Mouse (Mus musculus): ENCODE measurements around the gene Vps36. TPM values are rescaled to one million over a fixed set of nuclear protein-coding genes. Genes with fewer than 3 reads are reported as not detected.

Gene Vps36
- polyA plus RNA-seq, 2 experiments = 21.6 to 33.3 TPM

GRCm38 (mm10) chr8:22245663-22246062 lies 53.1 kb downstream of the Vps36 start:
- Histone ChIP-seq H3K36me3 (ENCODE audit: control insufficient read depth, insufficient read depth, low read length) (no peaks in the 10 kb centered on the region; the same call in 1 of the 2 replicates), H3K9ac (ENCODE audit: low read depth, low read length, severe bottlenecking) (no peak overlapping the region), H3K4me2 (replicated peaks; ENCODE audit: low read depth, low read length, severe bottlenecking) (no peak overlapping the region), H3K9me3 (ENCODE audit: control insufficient read depth, low read length) (no peaks in the 10 kb centered on the region), H3K4me3 (replicated peaks; ENCODE audit: low read length) (no peak overlapping the region), H3K4me1 (ENCODE audit: control insufficient read depth, insufficient read depth, low read length) (no peaks in the 10 kb centered on the region), H3K27ac (replicated peaks; ENCODE audit: low read depth, low read length) (no peak overlapping the region), H3K27me3 (ENCODE audit: control insufficient read depth, insufficient read depth, low read length) (no peaks in the 10 kb centered on the region)
- TF ChIP-seq POLR2A (IDR thresholded peaks at IDR 0.05; ENCODE audit: borderline replicate concordance, extremely low read depth, insufficient read depth, insufficient read length) = no peak
- no peak for DNase-seq (ENCODE audit: low spot score)
- WGBS = 70% methylated on average over 1 of the region's 1 CpGs
- no peak for ATAC-seq (ENCODE audit: low FRiP score, low read depth)

GRCm38 (mm10) chr8:22247956-22248355 lies 55.3 kb downstream of the Vps36 start:
- H3K27ac ChIP-seq (replicated peaks; ENCODE audit: low read depth, low read length) = no peak overlapping the region
- no peaks in the 10 kb centered on the region; the same call in 1 of the 2 replicates for H3K36me3 ChIP-seq (ENCODE audit: control insufficient read depth, insufficient read depth, low read length)
- no peak overlapping the region for H3K4me3 ChIP-seq (replicated peaks; ENCODE audit: low read length)
- H3K4me2 ChIP-seq (replicated peaks; ENCODE audit: low read depth, low read length, severe bottlenecking) = no peak overlapping the region
- DNase-seq (ENCODE audit: low spot score) (no peak), ATAC-seq (ENCODE audit: low FRiP score, low read depth) (no peak)
- no peaks in the 10 kb centered on the region for H3K4me1 ChIP-seq (ENCODE audit: control insufficient read depth, insufficient read depth, low read length)
- no peak for TF ChIP-seq POLR2A (IDR thresholded peaks at IDR 0.05; ENCODE audit: borderline replicate concordance, extremely low read depth, insufficient read depth, insufficient read length)
- 73% methylated on average over 12 of the region's 12 CpGs for whole genome bisulfite sequencing
- no peak overlapping the region for H3K9ac ChIP-seq (ENCODE audit: low read depth, low read length, severe bottlenecking)
- H3K27me3 ChIP-seq (ENCODE audit: control insufficient read depth, insufficient read depth, low read length) = no peaks in the 10 kb centered on the region
- no peaks in the 10 kb centered on the region for H3K9me3 ChIP-seq (ENCODE audit: control insufficient read depth, low read length)

GRCm38 (mm10) chr8:22249080-22249479 lies 56.5 kb downstream of the Vps36 start:
- 78% methylated on average over 9 of the region's 9 CpGs for WGBS
- DNase-seq (ENCODE audit: low spot score) (no peak), ATAC-seq (ENCODE audit: low FRiP score, low read depth) (no peak)
- no peak for TF ChIP-seq POLR2A (IDR thresholded peaks at IDR 0.05; ENCODE audit: borderline replicate concordance, extremely low read depth, insufficient read depth, insufficient read length)
- no peaks in the 10 kb centered on the region for H3K36me3 ChIP-seq (ENCODE audit: control insufficient read depth, insufficient read depth, low read length)
- no peak overlapping the region for H3K4me3 ChIP-seq (replicated peaks; ENCODE audit: low read length)
- H3K4me2 ChIP-seq (replicated peaks; ENCODE audit: low read depth, low read length, severe bottlenecking) = no peak overlapping the region
- no peak overlapping the region for H3K9ac ChIP-seq (ENCODE audit: low read depth, low read length, severe bottlenecking)
- H3K4me1 ChIP-seq (ENCODE audit: control insufficient read depth, insufficient read depth, low read length) = no peaks in the 10 kb centered on the region
- no peaks in the 10 kb centered on the region for H3K27me3 ChIP-seq (ENCODE audit: control insufficient read depth, insufficient read depth, low read length)
- no peak overlapping the region for H3K27ac ChIP-seq (replicated peaks; ENCODE audit: low read depth, low read length)
- H3K9me3 ChIP-seq (ENCODE audit: control insufficient read depth, low read length) = no peaks in the 10 kb centered on the region

GRCm38 (mm10) chr8:22258946-22259450 lies 66.4 kb downstream of the Vps36 start:
- Histone ChIP-seq H3K27me3 (ENCODE audit: control insufficient read depth, insufficient read depth, low read length) (no peaks in the 10 kb centered on the region), H3K4me3 (replicated peaks; ENCODE audit: low read length) (no peak overlapping the region), H3K4me2 (replicated peaks; ENCODE audit: low read depth, low read length, severe bottlenecking) (no peak overlapping the region), H3K9me3 (ENCODE audit: control insufficient read depth, low read length) (no peaks in the 10 kb centered on the region; the same call in 1 of the 2 replicates), H3K9ac (ENCODE audit: low read depth, low read length, severe bottlenecking) (no peak overlapping the region), H3K27ac (replicated peaks; ENCODE audit: low read depth, low read length) (no peak overlapping the region), H3K4me1 (ENCODE audit: control insufficient read depth, insufficient read depth, low read length) (no peaks in the 10 kb centered on the region), H3K36me3 (ENCODE audit: control insufficient read depth, insufficient read depth, low read length) (no peaks in the 10 kb centered on the region)
- 89% methylated on average over 18 of the region's 18 CpGs for WGBS
- DNase-seq (ENCODE audit: low spot score) (no peak), ATAC-seq (ENCODE audit: low FRiP score, low read depth) (no peak)
- no peak for TF ChIP-seq POLR2A (IDR thresholded peaks at IDR 0.05; ENCODE audit: borderline replicate concordance, extremely low read depth, insufficient read depth, insufficient read length)

GRCm38 (mm10) chr8:22259531-22259930 lies 66.9 kb downstream of the Vps36 start:
- ATAC-seq (ENCODE audit: low FRiP score, low read depth) (peak; percentile 60; the same call in 1 of the 2 replicates), DNase-seq (ENCODE audit: low spot score) (peak; percentile 55)
- Histone ChIP-seq H3K4me2 (replicated peaks; ENCODE audit: low read depth, low read length, severe bottlenecking) (no peak overlapping the region), H3K4me1 (ENCODE audit: control insufficient read depth, insufficient read depth, low read length) (no peaks in the 10 kb centered on the region), H3K36me3 (ENCODE audit: control insufficient read depth, insufficient read depth, low read length) (no peaks in the 10 kb centered on the region), H3K4me3 (replicated peaks; ENCODE audit: low read length) (no peak overlapping the region), H3K27me3 (ENCODE audit: control insufficient read depth, insufficient read depth, low read length) (no peaks in the 10 kb centered on the region), H3K27ac (replicated peaks; ENCODE audit: low read depth, low read length) (no peak overlapping the region), H3K9ac (ENCODE audit: low read depth, low read length, severe bottlenecking) (no peak overlapping the region), H3K9me3 (ENCODE audit: control insufficient read depth, low read length) (no peaks in the 10 kb centered on the region; the same call in 1 of the 2 replicates)
- WGBS = 80% methylated on average over 12 of the region's 12 CpGs
- no peak for TF ChIP-seq POLR2A (IDR thresholded peaks at IDR 0.05; ENCODE audit: borderline replicate concordance, extremely low read depth, insufficient read depth, insufficient read length)
